Mouse (Mus musculus) kidney, postnatal 10 days (tissue): ENCODE measurements around the gene a.
A peak's percentile ranks its signal among the peaks of the same experiment; 100 is the strongest.

Source experiments
- DNase-seq: peaks from one replicate; pipeline ENCODE4 v3.0.0; 2021; ENCODE audit warnings: mixed read lengths

The a gene

GRCm38 (mm10) chr2:154785284-154785683, 5.9 kb upstream of the a start:
- no peak for DNase-seq

DNA sequence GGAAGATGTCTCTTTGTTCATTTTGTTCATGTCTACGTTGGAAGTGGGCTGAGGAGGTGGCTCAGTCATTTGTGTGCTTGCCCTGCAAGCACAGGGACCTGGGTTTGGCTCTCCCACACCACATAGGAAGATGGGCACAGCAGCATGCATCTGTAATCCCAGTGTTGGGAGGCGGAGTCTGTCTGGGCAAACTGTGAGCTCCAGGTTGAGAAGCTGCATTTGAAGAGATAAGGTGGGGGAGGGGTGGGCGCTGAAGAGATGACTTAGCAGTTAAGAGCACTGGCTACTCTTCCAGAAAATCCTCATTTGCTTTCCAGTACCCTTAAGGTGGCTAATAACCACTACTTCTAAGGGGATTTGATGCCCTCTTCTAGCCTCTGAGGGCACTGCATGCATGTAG, 5.0 kb upstream of the a start:
- no peak for DNase-seq

- no peak for DNase-seq
These were observed 4.4 kb upstream of the a start for GRCm38 (mm10) chr2:154786776-154787175.

- no peak for DNase-seq
These were observed 1.8 kb upstream of the a start for GRCm38 (mm10) chr2:154789381-154789780.

DNA sequence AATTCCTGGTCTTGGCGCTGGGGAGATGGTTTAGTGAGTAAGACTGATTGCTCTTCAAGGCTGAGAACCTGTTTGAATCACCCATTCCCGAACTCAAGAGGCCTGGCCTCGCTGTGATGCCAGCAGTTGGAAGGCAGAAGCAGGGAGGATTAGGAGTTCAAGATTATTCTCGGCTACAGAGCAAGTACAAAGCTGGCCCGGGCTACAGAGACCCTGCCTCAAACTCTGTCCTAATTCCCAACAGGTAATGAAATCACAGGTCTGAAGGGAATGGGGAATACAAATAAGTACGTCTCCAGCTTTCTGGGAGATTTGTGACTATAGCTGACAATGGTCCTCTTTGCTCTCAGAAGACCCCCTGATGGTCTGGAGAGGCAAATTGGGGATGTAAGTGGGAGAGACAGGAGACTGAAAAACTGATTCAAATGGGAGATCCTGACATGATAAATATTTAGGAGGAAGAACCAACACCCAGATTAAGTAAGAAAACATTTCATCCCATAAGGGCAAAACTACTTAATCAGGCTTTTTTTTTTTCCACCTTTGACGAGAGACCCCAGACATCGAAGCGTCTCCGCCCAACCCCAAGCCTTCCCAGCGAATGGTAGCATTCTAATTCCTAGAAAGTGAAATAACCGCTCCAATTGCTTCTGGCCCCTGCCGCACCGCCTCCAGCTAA, 1.1 kb upstream of the a start:
- DNase-seq = no peak

GRCm38 (mm10) chr2:154791661-154792642, 750 bp downstream of the a start:
- DNase-seq = peak; percentile 90

- DNase-seq = no peak
These were observed 12.2 kb downstream of the a start for GRCm38 (mm10) chr2:154803372-154803771.

DNA sequence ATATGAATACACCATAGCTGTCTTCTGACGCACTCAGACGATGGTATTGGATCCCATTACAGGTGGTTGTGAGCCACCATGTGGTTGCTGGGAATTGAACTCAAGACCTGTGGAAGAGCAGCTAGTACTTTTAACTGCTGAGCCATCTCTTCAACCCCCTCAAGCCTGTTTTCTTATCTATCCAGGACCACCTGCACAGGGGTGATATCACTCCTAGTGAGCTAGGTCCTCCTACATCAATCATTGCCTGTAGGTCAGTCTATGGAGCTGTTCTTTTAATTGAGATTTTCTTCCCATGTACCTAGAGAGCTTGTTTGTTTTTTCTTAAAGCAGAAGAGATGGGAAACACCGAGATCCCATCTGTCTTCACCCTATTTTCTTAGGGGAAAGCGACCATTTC, 12.6 kb downstream of the a start:
- no peak for DNase-seq

DNA sequence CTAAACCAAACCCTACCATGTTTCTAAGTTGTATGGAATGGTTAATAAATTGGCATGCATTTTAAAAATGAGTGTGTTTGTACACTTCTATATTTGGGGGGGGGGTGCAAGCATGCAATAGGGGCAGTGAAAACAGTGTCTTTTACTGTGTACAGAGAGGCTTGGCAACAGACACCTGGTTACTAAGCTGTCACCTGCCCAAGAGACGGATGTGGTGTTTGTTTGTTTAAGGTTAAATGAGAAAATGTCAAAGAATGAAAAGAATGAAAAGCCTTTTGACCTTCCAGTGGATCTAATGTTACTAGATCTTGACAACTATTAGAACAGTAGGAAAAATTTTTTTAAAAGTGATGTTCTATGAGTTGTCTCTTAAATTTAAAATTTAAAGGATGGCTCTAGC, 16.5 kb downstream of the a start:
- no peak for DNase-seq

GRCm38 (mm10) chr2:154809107-154809762, 18.0 kb downstream of the a start:
- DNase-seq = peak; percentile 77

DNA sequence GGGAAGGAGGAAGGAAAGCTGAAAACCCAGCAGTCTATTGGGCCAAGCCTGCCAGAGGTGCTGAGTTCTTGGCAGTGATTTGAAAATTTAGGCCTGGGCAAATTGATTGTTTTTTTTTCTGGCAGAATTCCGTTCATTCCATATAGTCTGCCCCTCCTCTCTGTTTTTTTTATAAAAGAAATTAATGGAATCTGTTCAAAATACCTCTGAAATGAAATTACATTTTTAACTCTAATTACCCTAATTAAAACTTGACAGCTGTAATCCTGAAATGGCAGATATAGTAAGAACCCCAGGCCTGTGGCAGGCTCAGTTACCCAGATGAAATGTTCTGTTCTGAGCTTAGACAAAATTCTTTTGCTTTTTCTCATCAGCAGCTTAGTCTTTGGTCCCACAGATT, 19.6 kb downstream of the a start:
- no peak for DNase-seq

DNA sequence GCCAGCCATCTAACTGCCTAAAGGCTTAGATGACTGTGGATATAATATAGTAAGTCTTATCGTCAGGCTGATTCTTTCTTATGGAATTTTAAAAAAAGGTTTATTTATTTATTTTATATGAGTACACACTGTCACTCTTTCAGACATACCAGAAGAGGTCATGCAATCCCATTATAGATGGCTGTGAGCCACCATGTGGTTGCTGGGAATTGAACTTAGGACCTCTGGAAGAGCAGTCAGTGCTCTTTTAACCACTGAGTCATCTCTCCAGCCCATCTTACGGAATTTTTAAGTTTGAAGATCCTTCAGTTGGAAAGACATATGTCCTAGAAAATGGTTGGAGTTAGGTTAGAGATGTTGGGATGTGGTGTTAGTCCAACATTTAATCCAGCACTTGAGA, 22.2 kb downstream of the a start:
- no peak for DNase-seq

- no peak for DNase-seq
These were observed 25.9 kb downstream of the a start for GRCm38 (mm10) chr2:154817089-154817488.

DNA sequence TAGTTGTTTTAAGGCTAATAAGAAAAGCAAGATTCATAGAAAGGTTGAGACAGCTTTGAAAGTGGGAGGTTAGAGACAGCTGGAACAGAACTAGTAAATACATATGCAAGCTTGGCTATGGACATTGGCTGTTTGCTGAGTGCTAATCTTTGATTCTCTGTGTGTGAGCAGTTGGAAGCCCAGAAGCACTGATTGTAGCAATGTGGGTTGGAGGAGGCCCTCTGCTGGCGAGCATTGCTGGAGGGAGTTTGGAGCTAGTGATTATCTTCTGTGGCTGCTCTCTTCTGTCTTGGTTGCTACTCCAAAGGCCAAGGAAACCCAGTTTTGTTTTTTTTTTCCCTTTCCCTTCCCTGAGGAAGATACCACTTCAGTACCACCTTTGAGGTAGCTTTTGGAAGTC, 26.6 kb downstream of the a start:
- peak; percentile 61 for DNase-seq

- no peak for DNase-seq
These were observed 27.4 kb downstream of the a start for GRCm38 (mm10) chr2:154818599-154818998.

DNA sequence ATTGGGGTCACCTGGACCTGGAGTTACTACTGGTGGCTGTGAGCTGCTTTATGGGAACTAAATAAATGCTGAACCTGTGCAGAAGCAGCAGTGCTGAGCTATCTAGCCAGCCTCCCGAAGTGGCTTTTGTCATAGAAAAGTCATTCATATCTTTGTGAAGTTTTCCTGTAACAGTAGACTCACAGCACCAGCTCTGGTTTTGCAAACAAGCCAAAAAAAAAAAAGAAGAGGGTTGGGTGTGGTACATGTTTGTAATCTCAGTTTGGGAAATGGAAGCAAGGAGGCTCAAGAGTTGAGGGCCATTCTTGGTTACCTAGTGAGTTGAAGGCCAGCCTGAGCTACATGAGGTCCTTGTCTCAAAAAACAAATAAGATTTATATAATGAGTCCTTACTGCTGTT, 29.1 kb downstream of the a start:
- no peak for DNase-seq

DNA sequence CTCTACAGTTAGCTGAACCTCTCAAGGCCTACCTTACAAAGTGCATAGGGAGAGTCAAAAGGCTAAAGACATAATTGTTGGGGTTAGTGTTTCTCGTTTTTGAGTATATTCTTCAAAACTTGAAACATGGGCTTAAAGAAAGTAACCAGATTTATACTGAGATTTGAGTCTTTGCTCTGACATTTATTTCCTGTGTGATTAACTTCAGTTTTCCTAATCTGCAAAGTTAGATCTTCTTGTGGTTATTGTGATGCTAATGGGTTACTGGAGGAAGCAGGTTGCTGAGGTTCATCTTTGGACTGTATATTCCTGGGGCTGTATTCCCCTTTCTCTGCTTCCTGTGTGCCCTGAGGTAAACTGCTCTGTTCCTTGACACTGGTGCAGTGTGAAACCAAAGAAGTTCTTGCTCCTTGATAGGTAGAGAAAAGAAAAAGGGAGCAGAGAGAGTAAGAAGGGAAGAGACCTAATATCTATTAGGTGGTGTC, 34.9 kb downstream of the a start:
- no peak for DNase-seq

DNA sequence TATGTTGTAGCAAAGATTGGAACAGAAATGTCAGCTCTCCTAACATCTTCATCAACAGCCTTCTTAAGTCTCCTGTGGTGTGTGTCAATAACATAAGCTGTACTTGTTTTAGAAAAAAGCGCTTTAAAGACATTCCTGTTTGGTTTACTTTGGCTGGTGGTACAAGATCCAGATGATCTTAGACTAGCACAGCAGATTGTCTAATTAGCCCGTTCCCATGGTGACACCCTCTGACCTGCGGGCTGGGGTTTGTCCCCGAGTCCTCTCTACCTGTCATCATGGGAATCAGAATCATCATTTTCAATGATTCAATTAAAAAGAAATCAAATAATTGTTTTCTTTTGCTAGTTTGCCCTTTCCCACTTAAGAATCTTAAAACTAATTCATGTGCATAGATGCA, 36.3 kb downstream of the a start:
- no peak for DNase-seq

GRCm38 (mm10) chr2:154832471-154832870, 41.3 kb downstream of the a start:
- DNase-seq = no peak

- DNase-seq = no peak
These were observed 43.1 kb downstream of the a start for GRCm38 (mm10) chr2:154834149-154834865.

- DNase-seq = no peak
These were observed 45.3 kb downstream of the a start for GRCm38 (mm10) chr2:154836537-154836936.

DNA sequence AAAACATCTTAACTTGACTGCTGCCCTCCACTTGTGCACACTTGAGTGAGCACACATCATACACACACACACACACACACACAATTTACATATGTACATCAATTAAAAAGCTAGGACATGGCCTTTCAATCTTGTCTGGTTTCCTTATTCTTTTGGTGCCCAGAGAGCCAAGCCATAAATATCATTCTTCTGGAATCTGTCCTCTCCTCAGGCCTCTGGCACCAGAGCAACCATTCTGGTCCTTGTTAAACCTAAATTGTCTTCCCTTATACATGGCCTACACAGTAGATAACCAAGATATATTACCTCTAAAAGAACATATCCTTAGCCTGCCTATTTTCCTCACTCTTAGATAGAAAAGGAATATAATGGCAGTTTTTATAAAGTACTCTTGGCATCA, 56.9 kb downstream of the a start:
- no peak for DNase-seq

DNA sequence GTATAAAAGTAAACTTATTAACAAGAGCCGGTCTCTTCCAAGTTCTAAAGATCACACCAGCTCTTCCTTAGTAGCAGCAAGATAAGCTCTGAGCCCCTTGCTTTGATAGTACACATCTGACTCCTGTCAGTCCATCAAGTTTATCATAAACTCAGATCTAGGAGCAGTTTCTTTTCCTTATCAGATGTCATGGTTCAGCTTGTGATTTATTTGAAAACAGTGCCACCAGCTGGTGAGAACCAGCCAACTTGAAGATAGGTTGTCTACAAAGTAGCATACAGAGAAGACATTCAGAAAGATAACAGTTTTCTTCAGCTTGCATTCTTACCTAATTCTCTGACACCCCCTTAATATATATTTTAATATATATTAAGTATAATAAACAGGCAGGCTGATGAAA, 64.2 kb downstream of the a start:
- DNase-seq = peak; percentile 74
